Mouse (Mus musculus): ENCODE measurements around the gene Gm14440. TPM values are rescaled to one million over a fixed set of nuclear protein-coding genes. Genes with fewer than 3 reads are reported as not detected.

Gm14440 gene
- polyA plus RNA-seq (2014; fragmentation: Illumina TruSeq; extraction: RNeasy Lipid Tissue Mini Kit (QIAGEN cat#74804); ENCODE audit: low read depth, low replicate concordance), result 68.7 TPM

GRCm38 (mm10) chr2:175274825-175275224, at the start of gene Gm14440:
Gm14440 (plus strand) TSS chr2:175275125.

Other genes starting within 250 kb of the Gm14440 start
- 16.6 TPM for gene Gm14393, start 207.3 kb upstream of the Gm14440 start, polyA plus RNA-seq (2014; fragmentation: Illumina TruSeq; extraction: RNeasy Lipid Tissue Mini Kit (QIAGEN cat#74804); ENCODE audit: low read depth, low replicate concordance)
- 74.4 TPM for gene Gm14399, start 133.1 kb upstream of the Gm14440 start, polyA plus RNA-seq (2014; fragmentation: Illumina TruSeq; extraction: RNeasy Lipid Tissue Mini Kit (QIAGEN cat#74804); ENCODE audit: low read depth, low replicate concordance)
- 3.4 TPM for gene Gm14443, start 99.3 kb upstream of the Gm14440 start, polyA plus RNA-seq (2014; fragmentation: Illumina TruSeq; extraction: RNeasy Lipid Tissue Mini Kit (QIAGEN cat#74804); ENCODE audit: low read depth, low replicate concordance)
- gene Gm14391, start 68.2 kb upstream of the Gm14440 start, polyA plus RNA-seq (2014; fragmentation: Illumina TruSeq; extraction: RNeasy Lipid Tissue Mini Kit (QIAGEN cat#74804); ENCODE audit: low read depth, low replicate concordance), result 19.4 TPM
- gene Gm4631, start 63.1 kb downstream of the Gm14440 start, polyA plus RNA-seq (2014; fragmentation: Illumina TruSeq; extraction: RNeasy Lipid Tissue Mini Kit (QIAGEN cat#74804); ENCODE audit: low read depth, low replicate concordance), result 114 TPM
- 44.7 TPM for gene Zfp968, start 97.3 kb downstream of the Gm14440 start, polyA plus RNA-seq (2014; fragmentation: Illumina TruSeq; extraction: RNeasy Lipid Tissue Mini Kit (QIAGEN cat#74804); ENCODE audit: low read depth, low replicate concordance)
- 104 TPM for gene Gm4724, start 160.7 kb downstream of the Gm14440 start, polyA plus RNA-seq (2014; fragmentation: Illumina TruSeq; extraction: RNeasy Lipid Tissue Mini Kit (QIAGEN cat#74804); ENCODE audit: low read depth, low replicate concordance)
- gene Zfp965, start 194.9 kb downstream of the Gm14440 start, polyA plus RNA-seq (2014; fragmentation: Illumina TruSeq; extraction: RNeasy Lipid Tissue Mini Kit (QIAGEN cat#74804); ENCODE audit: low read depth, low replicate concordance), result 32.7 TPM

All from adrenal gland, adult 10 weeks (tissue).